Mouse (Mus musculus): ENCODE measurements around the gene Myo1e. TPM values are rescaled to one million over a fixed set of nuclear protein-coding genes. Genes with fewer than 3 reads are reported as not detected.

Gene Myo1e
- total RNA-seq (2021) = 10 to 100 TPM; 12.3 to 13.7 TPM
- long read RNA-seq, experiment 1, full-length matches to known transcripts = 13 of 26 reads
- long read RNA-seq, experiment 1, partial matches to known transcripts = 9 of 26 reads
- long read RNA-seq, experiment 1, other reads (novel, unspliced or antisense) = 4 of 26 reads
- long read RNA-seq, experiment 2, full-length matches to known transcripts = 15 of 35 reads
- long read RNA-seq, experiment 2, partial matches to known transcripts = 9 of 35 reads
- long read RNA-seq, experiment 2, other reads (novel, unspliced or antisense) = 11 of 35 reads

DNA sequence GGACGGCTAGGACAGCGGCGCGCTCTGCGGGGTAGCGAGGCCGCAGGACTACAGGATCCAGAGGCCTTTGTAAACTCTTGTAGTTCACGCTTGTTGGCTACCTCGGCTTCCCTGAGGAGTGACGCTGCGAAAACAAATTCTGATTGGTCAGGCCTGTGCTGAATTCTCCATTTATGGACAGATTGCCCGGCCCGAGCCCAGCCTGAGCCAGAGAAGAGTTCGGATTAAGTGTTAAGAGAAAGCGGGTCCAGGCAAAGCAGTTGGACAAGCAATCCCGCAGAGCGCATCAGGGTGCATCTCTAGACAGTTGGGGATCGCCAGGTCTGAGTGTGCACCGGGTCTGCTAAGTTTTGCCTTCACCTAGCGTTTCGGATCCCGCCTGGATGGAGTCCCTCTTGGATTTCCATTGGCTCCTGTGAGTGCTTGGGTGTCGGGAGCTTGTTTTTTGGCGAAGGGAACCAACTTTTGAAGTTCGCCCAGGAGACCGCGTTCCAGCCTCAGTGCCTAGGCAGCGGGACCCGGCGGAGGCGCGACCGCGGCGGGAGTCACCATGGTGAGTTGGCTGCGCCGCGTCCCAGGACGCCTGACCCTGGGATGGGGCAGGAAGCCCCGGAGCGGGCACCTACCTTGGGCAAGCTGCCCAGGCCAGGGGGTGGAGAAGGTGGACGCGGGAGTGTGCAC lies at the start of gene Myo1e:
Gene Myo1e (plus strand): TSS at position 200 of the 681 bp plus-strand sequence.
- intact Hi-C loops (cut with DNase I) = loop anchor here (5.0 kb wide), 3 partner anchors 65 to 180 kb away; partner anchors contain the start of gene Fam81a

GRCm38 (mm10) chr9:70160071-70160470 lies 47.1 kb upstream of the Myo1e start:
- DNase-seq (ENCODE audit: low spot score in 2 of 2) = peak; percentile 61 to 75
- intact Hi-C loops (cut with DNase I) = loop anchor here (1.0 kb wide), 1 partner anchor 19 kb away; no protein-coding TSS in a partner anchor

More for the DNA sequence above, at the start of gene Myo1e:
- DNase-seq (ENCODE audit: low spot score in 2 of 2) = peak; percentile 92 to 93

- intact Hi-C loops (cut with DNase I) = no loop called here
- DNase-seq (ENCODE audit: low spot score in 2 of 2) = no peak
Measured at GRCm38 (mm10) chr9:70168973-70169372, 38.2 kb upstream of the Myo1e start.

DNA sequence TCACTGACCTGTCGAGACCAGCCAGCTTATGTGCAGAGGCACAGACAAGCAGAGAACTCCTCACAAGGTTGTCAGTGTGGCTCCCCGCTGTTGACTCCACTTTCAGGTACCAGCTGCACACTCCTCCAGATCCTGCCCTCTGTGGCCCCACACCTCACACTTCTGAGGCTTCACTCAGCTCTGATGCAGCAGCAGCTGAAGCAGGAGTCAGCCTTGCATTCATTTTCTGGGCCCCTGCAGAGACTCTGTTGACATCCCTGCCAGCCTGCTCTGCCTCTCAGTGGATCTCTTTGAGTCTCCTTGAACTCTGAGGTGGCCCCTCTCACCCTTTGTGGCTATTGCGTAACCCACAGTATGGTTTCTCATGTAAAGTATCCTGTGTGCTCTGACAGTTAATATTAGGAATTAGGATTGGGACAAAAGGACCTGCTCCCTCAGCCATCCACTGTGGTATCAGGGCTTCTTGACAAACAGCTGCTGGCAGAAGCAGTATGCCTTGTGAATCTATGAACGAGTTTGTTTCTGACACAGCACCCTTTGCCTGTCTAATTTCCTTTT lies 32.8 kb upstream of the Myo1e start:
- DNase-seq (ENCODE audit: low spot score in 2 of 2) = no peak
- intact Hi-C loops (cut with DNase I) = no loop called here

DNA sequence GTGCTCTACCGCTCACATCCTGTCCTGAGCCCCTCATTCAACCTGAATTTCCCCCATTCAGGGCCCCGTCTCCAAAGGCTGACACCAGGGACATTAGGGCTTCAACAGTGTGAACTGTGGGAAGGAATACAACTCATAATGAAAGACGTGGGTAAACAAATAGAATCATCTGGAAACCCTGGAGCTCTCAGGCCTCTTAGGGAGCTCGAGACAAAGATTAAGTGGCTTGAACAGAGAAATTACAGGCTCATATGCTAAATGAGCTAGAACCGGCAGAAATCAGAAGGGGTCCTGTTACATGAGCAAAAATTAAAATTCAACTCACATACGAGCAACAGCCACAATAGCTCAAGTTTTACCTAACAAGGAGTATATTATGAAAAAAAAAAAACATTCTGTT lies 32.3 kb upstream of the Myo1e start:
- intact Hi-C loops (cut with DNase I) = no loop called here
- DNase-seq (ENCODE audit: low spot score in 2 of 2) = no peak

GRCm38 (mm10) chr9:70176291-70176690 lies 30.9 kb upstream of the Myo1e start:
- intact Hi-C loops (cut with DNase I) = no loop called here
- DNase-seq (ENCODE audit: low spot score in 2 of 2) = no peak

- intact Hi-C loops (cut with DNase I) = no loop called here
- no peak for DNase-seq (ENCODE audit: low spot score in 2 of 2)
Measured at GRCm38 (mm10) chr9:70181719-70182118, 25.4 kb upstream of the Myo1e start.

- intact Hi-C loops (cut with DNase I) = no loop called here
- no peak for DNase-seq (ENCODE audit: low spot score in 2 of 2)
Measured at GRCm38 (mm10) chr9:70182639-70183038, 24.5 kb upstream of the Myo1e start.

GRCm38 (mm10) chr9:70192336-70192735 lies 14.8 kb upstream of the Myo1e start:
- intact Hi-C loops (cut with DNase I) = no loop called here
- DNase-seq (ENCODE audit: low spot score in 2 of 2) = peak in 1 of 2 experiments; percentile 41

DNA sequence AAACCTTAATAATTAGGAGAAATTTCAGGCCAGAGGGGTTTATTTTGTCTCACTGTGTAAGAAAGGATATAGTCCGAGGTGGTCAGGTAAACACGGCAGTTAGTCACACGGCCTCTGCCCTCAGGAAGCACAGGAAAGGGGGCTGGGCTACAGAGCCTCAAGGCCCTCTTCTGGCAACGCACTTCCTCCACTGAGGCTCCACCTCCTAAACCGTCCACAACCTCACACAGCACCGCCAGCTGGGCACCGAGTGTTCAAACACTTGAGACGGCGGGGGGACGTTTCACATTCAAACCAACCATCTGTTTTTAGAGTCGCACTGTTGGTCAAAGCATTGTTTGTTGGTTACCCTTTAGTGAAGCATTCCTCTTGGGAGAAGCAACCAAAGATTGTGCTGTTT lies 12.5 kb upstream of the Myo1e start:
- intact Hi-C loops (cut with DNase I) = no loop called here
- DNase-seq (ENCODE audit: low spot score in 2 of 2) = no peak

GRCm38 (mm10) chr9:70196956-70197659 lies 10.0 kb upstream of the Myo1e start:
- intact Hi-C loops (cut with DNase I) = no loop called here
- DNase-seq (ENCODE audit: low spot score in 2 of 2) = no peak

- peak in 1 of 2 experiments; percentile 35 for DNase-seq (ENCODE audit: low spot score in 2 of 2)
- intact Hi-C loops (cut with DNase I) = no loop called here
Measured at GRCm38 (mm10) chr9:70197992-70198391, 9.2 kb upstream of the Myo1e start.

- peak; percentile 21 to 37 for DNase-seq (ENCODE audit: low spot score in 2 of 2)
- intact Hi-C loops (cut with DNase I) = no loop called here
Measured at GRCm38 (mm10) chr9:70202753-70203152, 4.4 kb upstream of the Myo1e start.

GRCm38 (mm10) chr9:70203267-70204076 lies 3.7 kb upstream of the Myo1e start:
- DNase-seq (ENCODE audit: low spot score in 2 of 2) = no peak
- intact Hi-C loops (cut with DNase I) = no loop called here

- intact Hi-C loops (cut with DNase I) = loop anchor here (5.0 kb wide), 3 partner anchors 66 to 179 kb away; partner anchors contain the start of gene Fam81a
- no peak for DNase-seq (ENCODE audit: low spot score in 2 of 2)
Measured at GRCm38 (mm10) chr9:70207981-70208521, 901 bp downstream of the Myo1e start.

- DNase-seq (ENCODE audit: low spot score in 2 of 2) = no peak
- intact Hi-C loops (cut with DNase I) = loop anchor here (5.0 kb wide), 3 partner anchors 66 to 179 kb away; partner anchors contain the start of gene Fam81a
Measured at GRCm38 (mm10) chr9:70208751-70209150, 1.6 kb downstream of the Myo1e start.

- intact Hi-C loops (cut with DNase I) = loop anchor here (5.0 kb wide), 3 partner anchors 67 to 178 kb away; partner anchors contain the start of gene Fam81a
- DNase-seq (ENCODE audit: low spot score in 2 of 2) = no peak
Measured at GRCm38 (mm10) chr9:70209296-70210049, 2.3 kb downstream of the Myo1e start.

GRCm38 (mm10) chr9:70211638-70212037 lies 4.5 kb downstream of the Myo1e start:
- intact Hi-C loops (cut with DNase I) = no loop called here
- DNase-seq (ENCODE audit: low spot score in 2 of 2) = no peak

Measured in left cerebral cortex, postnatal 14 days (tissue).